Mouse (Mus musculus): ENCODE measurements around the gene Mmp8. TPM values are rescaled to one million over a fixed set of nuclear protein-coding genes. Genes with fewer than 3 reads are reported as not detected.
A peak's percentile ranks its signal among the peaks of the same experiment; 100 is the strongest.

Mmp8 gene
- total and polyA plus RNA-seq, 2 experiments from 2014 or later = 0.29 to 1.0 TPM

- DNase-seq (ENCODE audit: low spot score) (no peak), ATAC-seq (ENCODE audit: insufficient read depth, low read depth) (peak; percentile 53)
- no peaks in the 10 kb centered on the region for H3K4me1 ChIP-seq (ENCODE audit: control insufficient read depth, insufficient read depth)
- H3K27me3 ChIP-seq (ENCODE audit: control insufficient read depth, insufficient read depth, low read length) = no peaks in the 10 kb centered on the region
- H3K9ac ChIP-seq (replicated peaks; ENCODE audit: low read depth, low read length) = no peak overlapping the region
- no peaks in the 10 kb centered on the region for H3K36me3 ChIP-seq (replicated peaks; ENCODE audit: control insufficient read depth, insufficient read depth, low read length)
- H3K4me2 ChIP-seq (ENCODE audit: low read depth, low read length) = no peak overlapping the region
- 43% methylated on average over 1 of the region's 1 CpGs for WGBS
- no peak overlapping the region for H3K27ac ChIP-seq (ENCODE audit: low read depth)
- TF ChIP-seq CTCF (IDR thresholded peaks at IDR 0.05; ENCODE audit: low read depth) (no peak), EP300 (IDR thresholded peaks at IDR 0.05; ENCODE audit: low read depth) (no peak)
- H3K9me3 ChIP-seq (replicated peaks; ENCODE audit: control insufficient read depth, low read length) = no peaks in the 10 kb centered on the region
- no peak overlapping the region for H3K4me3 ChIP-seq (ENCODE audit: low read depth, low read length)
These were observed 13.3 kb upstream of the Mmp8 start for GRCm38 (mm10) chr9:7544923-7545457.

GRCm38 (mm10) chr9:7545471-7545870 is 12.8 kb upstream of the Mmp8 start:
- DNase-seq (ENCODE audit: low spot score) (peak; percentile 27), ATAC-seq (ENCODE audit: insufficient read depth, low read depth) (peak; percentile 83)
- H3K9me3 ChIP-seq (replicated peaks; ENCODE audit: control insufficient read depth, low read length) = no peaks in the 10 kb centered on the region
- no peak for TF ChIP-seq EP300 (IDR thresholded peaks at IDR 0.05; ENCODE audit: low read depth)
- no peak for TF ChIP-seq CTCF (IDR thresholded peaks at IDR 0.05; ENCODE audit: low read depth)
- no peaks in the 10 kb centered on the region for H3K4me1 ChIP-seq (ENCODE audit: control insufficient read depth, insufficient read depth)
- no peaks in the 10 kb centered on the region for H3K36me3 ChIP-seq (replicated peaks; ENCODE audit: control insufficient read depth, insufficient read depth, low read length)
- no peak overlapping the region for H3K4me3 ChIP-seq (ENCODE audit: low read depth, low read length)
- H3K27me3 ChIP-seq (ENCODE audit: control insufficient read depth, insufficient read depth, low read length) = no peaks in the 10 kb centered on the region
- WGBS = 28% methylated on average over 1 of the region's 1 CpGs
- no peak overlapping the region for H3K4me2 ChIP-seq (ENCODE audit: low read depth, low read length)
- no peak overlapping the region for H3K9ac ChIP-seq (replicated peaks; ENCODE audit: low read depth, low read length)
- no peak overlapping the region for H3K27ac ChIP-seq (ENCODE audit: low read depth)

- no peak overlapping the region for H3K4me2 ChIP-seq (ENCODE audit: low read depth, low read length)
These were observed 12.3 kb upstream of the Mmp8 start for GRCm38 (mm10) chr9:7545920-7546319.

GRCm38 (mm10) chr9:7551943-7552342 is 6.3 kb upstream of the Mmp8 start:
- H3K4me1 ChIP-seq (ENCODE audit: control insufficient read depth, insufficient read depth) = no peaks in the 10 kb centered on the region
- TF ChIP-seq CTCF (IDR thresholded peaks at IDR 0.05; ENCODE audit: low read depth) (no peak), EP300 (IDR thresholded peaks at IDR 0.05; ENCODE audit: low read depth) (no peak)
- H3K9me3 ChIP-seq (replicated peaks; ENCODE audit: control insufficient read depth, low read length) = no peaks in the 10 kb centered on the region
- H3K4me2 ChIP-seq (ENCODE audit: low read depth, low read length) = no peak overlapping the region
- no peak overlapping the region for H3K4me3 ChIP-seq (ENCODE audit: low read depth, low read length)
- H3K36me3 ChIP-seq (replicated peaks; ENCODE audit: control insufficient read depth, insufficient read depth, low read length) = no peaks in the 10 kb centered on the region
- DNase-seq (ENCODE audit: low spot score) (no peak), ATAC-seq (ENCODE audit: insufficient read depth, low read depth) (no peak)
- no peaks in the 10 kb centered on the region for H3K27me3 ChIP-seq (ENCODE audit: control insufficient read depth, insufficient read depth, low read length)
- no peak overlapping the region for H3K9ac ChIP-seq (replicated peaks; ENCODE audit: low read depth, low read length)
- H3K27ac ChIP-seq (ENCODE audit: low read depth) = no peak overlapping the region

More at GRCm38 (mm10) chr9:7545920-7546319, 12.3 kb upstream of the Mmp8 start:
- Histone ChIP-seq H3K9ac (replicated peaks; ENCODE audit: low read depth, low read length) (no peak overlapping the region), H3K36me3 (replicated peaks; ENCODE audit: control insufficient read depth, insufficient read depth, low read length) (no peaks in the 10 kb centered on the region), H3K9me3 (replicated peaks; ENCODE audit: control insufficient read depth, low read length) (no peaks in the 10 kb centered on the region), H3K4me1 (ENCODE audit: control insufficient read depth, insufficient read depth) (no peaks in the 10 kb centered on the region), H3K27me3 (ENCODE audit: control insufficient read depth, insufficient read depth, low read length) (no peaks in the 10 kb centered on the region), H3K27ac (ENCODE audit: low read depth) (no peak overlapping the region), H3K4me3 (ENCODE audit: low read depth, low read length) (no peak overlapping the region)
- ATAC-seq (ENCODE audit: insufficient read depth, low read depth) = no peak
- no peak for DNase-seq (ENCODE audit: low spot score)
- 73% methylated on average over 7 of the region's 7 CpGs for WGBS
- no peak for TF ChIP-seq CTCF (IDR thresholded peaks at IDR 0.05; ENCODE audit: low read depth)
- TF ChIP-seq EP300 (IDR thresholded peaks at IDR 0.05; ENCODE audit: low read depth) = no peak

GRCm38 (mm10) chr9:7553536-7553935 is 4.7 kb upstream of the Mmp8 start:
- Histone ChIP-seq H3K9me3 (replicated peaks; ENCODE audit: control insufficient read depth, low read length) (no peaks in the 10 kb centered on the region), H3K4me2 (ENCODE audit: low read depth, low read length) (no peak overlapping the region), H3K9ac (replicated peaks; ENCODE audit: low read depth, low read length) (no peak overlapping the region), H3K27me3 (ENCODE audit: control insufficient read depth, insufficient read depth, low read length) (no peaks in the 10 kb centered on the region), H3K4me1 (ENCODE audit: control insufficient read depth, insufficient read depth) (no peaks in the 10 kb centered on the region), H3K27ac (ENCODE audit: low read depth) (no peak overlapping the region), H3K36me3 (replicated peaks; ENCODE audit: control insufficient read depth, insufficient read depth, low read length) (no peaks in the 10 kb centered on the region), H3K4me3 (ENCODE audit: low read depth, low read length) (no peak overlapping the region)
- DNase-seq (ENCODE audit: low spot score) (no peak), ATAC-seq (ENCODE audit: insufficient read depth, low read depth) (no peak)
- WGBS = 59% methylated on average over 3 of the region's 3 CpGs
- TF ChIP-seq CTCF (IDR thresholded peaks at IDR 0.05; ENCODE audit: low read depth) (no peak), EP300 (IDR thresholded peaks at IDR 0.05; ENCODE audit: low read depth) (no peak)

- no peak overlapping the region for H3K27ac ChIP-seq (ENCODE audit: low read depth)
- no peak overlapping the region for H3K4me3 ChIP-seq (ENCODE audit: low read depth, low read length)
- H3K27me3 ChIP-seq (ENCODE audit: control insufficient read depth, insufficient read depth, low read length) = no peaks in the 10 kb centered on the region
- no peaks in the 10 kb centered on the region for H3K9me3 ChIP-seq (replicated peaks; ENCODE audit: control insufficient read depth, low read length)
- TF ChIP-seq EP300 (IDR thresholded peaks at IDR 0.05; ENCODE audit: low read depth) (no peak), CTCF (IDR thresholded peaks at IDR 0.05; ENCODE audit: low read depth) (peak; percentile 52)
- H3K4me2 ChIP-seq (ENCODE audit: low read depth, low read length) = no peak overlapping the region
- H3K9ac ChIP-seq (replicated peaks; ENCODE audit: low read depth, low read length) = no peak overlapping the region
- ATAC-seq (ENCODE audit: insufficient read depth, low read depth) (no peak), DNase-seq (ENCODE audit: low spot score) (no peak)
- WGBS = 38% methylated on average over 3 of the region's 3 CpGs
- H3K36me3 ChIP-seq (replicated peaks; ENCODE audit: control insufficient read depth, insufficient read depth, low read length) = no peaks in the 10 kb centered on the region
- H3K4me1 ChIP-seq (ENCODE audit: control insufficient read depth, insufficient read depth) = no peaks in the 10 kb centered on the region
These were observed 3.9 kb upstream of the Mmp8 start for GRCm38 (mm10) chr9:7554382-7554781.

Data from heart, postnatal 0 days (tissue).